Mouse (Mus musculus) lung, adult 2 months (tissue): ENCODE measurements at regions not wholly inside any gene's neighbourhood (a gene's known extent, or its start where the extent isn't known, plus 50 kb on each side); places are given as distances from the start of the nearest gene placed in this dataset.

Source experiments
- DNase-seq: peaks from one replicate; pipeline ENCODE4 v3.0.0; 2022
- H3K4me1 ChIP-seq: fragments of 200-500 bp; 2 replicates; pipeline ENCODE4 v1.6.1; 2011; ENCODE audit warnings: low read length; ENCODE audit not compliant: control insufficient read depth, insufficient read depth
- H3K4me3 ChIP-seq: fragments of 200-500 bp; replicated peaks from 2 replicates; pipeline ENCODE3; 2011; ENCODE audit warnings: low read depth, mild to moderate bottlenecking, control low read depth, low read length; ENCODE audit errors: extremely low read depth
- CTCF ChIP-seq: fragments of 200-500 bp; IDR thresholded peaks from 2 replicates; pipeline ENCODE4 v1.5.1; 2011; ENCODE audit warnings: mild to moderate bottlenecking, low read length, control low read depth; ENCODE audit not compliant: insufficient read depth
- POLR2A ChIP-seq: fragments of 200-500 bp; IDR thresholded peaks from 2 replicates; pipeline ENCODE4 v1.6.1; 2011; ENCODE audit warnings: low read depth, mild to moderate bottlenecking, control low read depth, low read length, borderline replicate concordance; ENCODE audit errors: extremely low read depth
- WGBS: fragments of 180-500 bp; shearing (Covaris S2); methylation state at CpG from one replicate; pipeline ENCODE4 v1.1.7; 2018; 5-methylcytosine and 5-hydroxymethylcytosine counted together

GRCm38 (mm10) chr8:11071162-11071561 is 62.9 kb upstream of the Irs2 start:
- DNase-seq = no peak
- no peaks in the 10 kb centered on the region for H3K4me1 ChIP-seq
- TF ChIP-seq CTCF (peak; percentile 25; the same call in 1 of the 2 replicates), POLR2A (no peak)
- WGBS = 64% methylated on average over 2 of the region's 2 CpGs
- H3K4me3 ChIP-seq = no peak overlapping the region

- no peak for TF ChIP-seq POLR2A
- H3K4me3 ChIP-seq = no peak overlapping the region
- no peak for DNase-seq
- no peaks in the 10 kb centered on the region for H3K4me1 ChIP-seq
- 63% methylated on average over 7 of the region's 7 CpGs for WGBS
Observed at GRCm38 (mm10) chr8:11067450-11067849, 59.2 kb upstream of the Irs2 start.

- 79% methylated on average over 9 of the region's 9 CpGs for WGBS
- no peak for DNase-seq
- TF ChIP-seq POLR2A (no peak), CTCF (no peak)
Observed at GRCm38 (mm10) chr8:11065990-11066389, 57.7 kb upstream of the Irs2 start.

GRCm38 (mm10) chr8:11065303-11065702 is 57.0 kb upstream of the Irs2 start:
- Histone ChIP-seq H3K4me1 (no peaks in the 10 kb centered on the region), H3K4me3 (no peak overlapping the region)
- TF ChIP-seq CTCF (no peak), POLR2A (no peak)
- DNase-seq = no peak
- 45% methylated on average over 4 of the region's 4 CpGs for WGBS

More at GRCm38 (mm10) chr8:11065990-11066389, 57.7 kb upstream of the Irs2 start:
- Histone ChIP-seq H3K4me3 (no peak overlapping the region), H3K4me1 (no peaks in the 10 kb centered on the region)

- Histone ChIP-seq H3K4me1 (no peaks in the 10 kb centered on the region), H3K4me3 (no peak overlapping the region)
- no peak for DNase-seq
- 75% methylated on average over 8 of the region's 8 CpGs for WGBS
- TF ChIP-seq CTCF = no peak
- TF ChIP-seq POLR2A = no peak
Observed at GRCm38 (mm10) chr8:11063058-11063457, 54.8 kb upstream of the Irs2 start.

- Histone ChIP-seq H3K4me3 (no peak overlapping the region), H3K4me1 (no peaks in the 10 kb centered on the region)
- TF ChIP-seq CTCF (no peak), POLR2A (no peak)
- WGBS = 42% methylated on average over 3 of the region's 3 CpGs
- DNase-seq = no peak
Observed at GRCm38 (mm10) chr8:11062348-11062946, 54.2 kb upstream of the Irs2 start.

- Histone ChIP-seq H3K4me3 (no peak overlapping the region), H3K4me1 (no peaks in the 10 kb centered on the region)
- WGBS = 52% methylated on average over 1 of the region's 1 CpGs
- no peak for TF ChIP-seq POLR2A
- no peak for TF ChIP-seq CTCF
- no peak for DNase-seq
Observed at GRCm38 (mm10) chr8:11061711-11062110, 53.5 kb upstream of the Irs2 start.

GRCm38 (mm10) chr8:11060604-11061003 is 52.3 kb upstream of the Irs2 start:
- TF ChIP-seq CTCF (no peak), POLR2A (no peak)
- no peak for DNase-seq
- Histone ChIP-seq H3K4me3 (no peak overlapping the region), H3K4me1 (no peaks in the 10 kb centered on the region)
- WGBS = 65% methylated on average over 3 of the region's 3 CpGs

GRCm38 (mm10) chr8:11058392-11058791 is 50.1 kb upstream of the Irs2 start:
- TF ChIP-seq POLR2A = no peak
- TF ChIP-seq CTCF = no peak
- no peak for DNase-seq
- Histone ChIP-seq H3K4me1 (no peaks in the 10 kb centered on the region), H3K4me3 (no peak overlapping the region)
- 77% methylated on average over 3 of the region's 3 CpGs for WGBS
